Comparison of ENCODE assay signal across 28 mouse cellular contexts in genomic region chrX:51102748-51103147, GRCm38 (mm10).
DNase-seq lines count a peak whose midpoint lies in the region; ATAC-seq and TF ChIP-seq lines count a peak whose summit lies in the region.
"Had no signal": no experiment of that assay in that cellular context is flagged by ENCODE, and none has a peak within 500 bp of the region (broad histone marks: within the 10 kb centered on the region; RNA-seq: fewer than 3 reads in every experiment).

No protein-coding gene starts in this region.

- no peak overlapping the region for H3K4me3 ChIP-seq in lung, embryonic 16.5 days (ENCODE audit: low read length)
- no peak overlapping the region for H3K4me3 ChIP-seq in intestine, embryonic 15.5 days (replicated peaks)
- H3K4me3 ChIP-seq in stomach, postnatal 0 days (ENCODE audit: low read depth, low read length) = no peak overlapping the region
- H3K4me3 ChIP-seq in midbrain, embryonic 10.5 days = no peak overlapping the region
- H3K4me3 ChIP-seq: embryonic facial prominence, embryonic 12.5 days; embryonic facial prominence, embryonic 15.5 days; gastrocnemius, adult 2 months; heart, embryonic 12.5 days; heart, embryonic 15.5 days; hindbrain, embryonic 10.5 days; hindbrain, embryonic 13.5 days had no signal

- H3K36me3 ChIP-seq in lung, embryonic 16.5 days (ENCODE audit: control insufficient read depth, insufficient read depth, low read length) = no peaks in the 10 kb centered on the region
- no peaks in the 10 kb centered on the region for H3K36me3 ChIP-seq in intestine, embryonic 15.5 days
- H3K36me3 ChIP-seq in stomach, postnatal 0 days (ENCODE audit: control insufficient read depth, insufficient read depth, low read length) = no peaks in the 10 kb centered on the region
- no peaks in the 10 kb centered on the region for H3K36me3 ChIP-seq in midbrain, embryonic 10.5 days
- H3K36me3 ChIP-seq: embryonic facial prominence, embryonic 12.5 days; embryonic facial prominence, embryonic 15.5 days; heart, embryonic 12.5 days; heart, embryonic 15.5 days; hindbrain, embryonic 10.5 days; hindbrain, embryonic 13.5 days had no signal

- DNase-seq in lung, adult 18-20 months = no peak
- peak; percentile 1 for DNase-seq in ES-CJ7 (ENCODE audit: low read depth, low spot score)
- peak; percentile 12 for DNase-seq in stomach, postnatal 0 days (ENCODE audit: low spot score)
- DNase-seq in retina, embryonic 14.5 days (ENCODE audit: low spot score) = no peak
- DNase-seq in midbrain, embryonic 10.5 days (ENCODE audit: low spot score) = no peak
- DNase-seq: adrenal gland, adult 2 months; adrenal gland, postnatal 14 days; B cell, adult 2 months; cerebellum, adult 11 months; cerebellum, adult 2 months; cerebellum, adult 9-11 months; cerebellum, postnatal 25 days; forebrain, postnatal 0 days; gastrocnemius, adult 2 months; gastrocnemius, postnatal 14 days; heart, adult 11 months; heart, postnatal 10 days; heart, postnatal 36 days had no signal

- H3K27ac ChIP-seq in lung, embryonic 16.5 days (ENCODE audit: low read length) = 0 out of 2 replicates have a peak overlapping the region, but pooled peaks have one; percentile 39
- no peak overlapping the region for H3K27ac ChIP-seq in intestine, embryonic 15.5 days
- H3K27ac ChIP-seq in stomach, postnatal 0 days (replicated peaks) = no peak overlapping the region
- no peak overlapping the region for H3K27ac ChIP-seq in midbrain, embryonic 10.5 days (replicated peaks)
- H3K27ac ChIP-seq: embryonic facial prominence, embryonic 12.5 days; embryonic facial prominence, embryonic 15.5 days; gastrocnemius, adult 2 months; heart, embryonic 15.5 days; hindbrain, embryonic 10.5 days; hindbrain, embryonic 13.5 days had no signal

- no peak for TF ChIP-seq EP300 in stomach, postnatal 0 days (optimal IDR thresholded peaks at IDR 0.05)

- H3K4me1 ChIP-seq in lung, embryonic 16.5 days (replicated peaks; ENCODE audit: control insufficient read depth, insufficient read depth, low read length) = no peaks in the 10 kb centered on the region
- H3K4me1 ChIP-seq in intestine, embryonic 15.5 days (replicated peaks) = no peaks in the 10 kb centered on the region
- no peaks in the 10 kb centered on the region for H3K4me1 ChIP-seq in stomach, postnatal 0 days (replicated peaks; ENCODE audit: control insufficient read depth, insufficient read depth)
- H3K4me1 ChIP-seq in midbrain, embryonic 10.5 days = no peaks in the 10 kb centered on the region
- H3K4me1 ChIP-seq: embryonic facial prominence, embryonic 12.5 days; embryonic facial prominence, embryonic 15.5 days; heart, embryonic 12.5 days; heart, embryonic 15.5 days; hindbrain, embryonic 10.5 days; hindbrain, embryonic 13.5 days had no signal

- no peaks in the 10 kb centered on the region for H3K9me3 ChIP-seq in lung, embryonic 16.5 days (ENCODE audit: control insufficient read depth, low read length)
- no peaks in the 10 kb centered on the region for H3K9me3 ChIP-seq in intestine, embryonic 15.5 days
- no peaks in the 10 kb centered on the region for H3K9me3 ChIP-seq in stomach, postnatal 0 days (ENCODE audit: control insufficient read depth, low read length)
- H3K9me3 ChIP-seq in midbrain, embryonic 10.5 days (replicated peaks) = no peaks in the 10 kb centered on the region
- H3K9me3 ChIP-seq: embryonic facial prominence, embryonic 12.5 days; embryonic facial prominence, embryonic 15.5 days; heart, embryonic 12.5 days; heart, embryonic 15.5 days; hindbrain, embryonic 10.5 days; hindbrain, embryonic 13.5 days had no signal

- H3K27me3 ChIP-seq in lung, embryonic 16.5 days (ENCODE audit: control insufficient read depth, insufficient read depth, low read depth, low read length) = no peaks in the 10 kb centered on the region
- no peaks in the 10 kb centered on the region for H3K27me3 ChIP-seq in intestine, embryonic 15.5 days (replicated peaks)
- H3K27me3 ChIP-seq in stomach, postnatal 0 days (ENCODE audit: control insufficient read depth, insufficient read depth, low read length) = no peaks in the 10 kb centered on the region
- H3K27me3 ChIP-seq in midbrain, embryonic 10.5 days (ENCODE audit: low read depth, poor library complexity, severe bottlenecking) = no peaks in the 10 kb centered on the region
- H3K27me3 ChIP-seq: CH12.LX; embryonic facial prominence, embryonic 12.5 days; embryonic facial prominence, embryonic 15.5 days; heart, embryonic 12.5 days; heart, embryonic 15.5 days; hindbrain, embryonic 13.5 days had no signal

- no peak; the same call in 1 of the 2 replicates for ATAC-seq in lung, embryonic 16.5 days (ENCODE audit: low read depth)
- peak; percentile 86 for ATAC-seq in intestine, embryonic 15.5 days
- ATAC-seq in stomach, postnatal 0 days (ENCODE audit: low FRiP score, low TSS enrichment) = no peak
- ATAC-seq: forebrain, embryonic 14.5 days; forebrain, postnatal 0 days had no signal

- 41% methylated on average over 4 of the region's 4 CpGs for WGBS in lung, embryonic 16.5 days
- 59% methylated on average over 4 of the region's 4 CpGs for WGBS in intestine, embryonic 15.5 days
- 60% methylated on average over 4 of the region's 4 CpGs for WGBS in stomach, postnatal 0 days
- WGBS in midbrain, embryonic 10.5 days = 77% methylated on average over 4 of the region's 4 CpGs

- H3K4me2 ChIP-seq in lung, embryonic 16.5 days (ENCODE audit: low read depth, low read length) = no peak overlapping the region
- no peak overlapping the region for H3K4me2 ChIP-seq in intestine, embryonic 15.5 days (replicated peaks)
- no peak overlapping the region for H3K4me2 ChIP-seq in stomach, postnatal 0 days (replicated peaks; ENCODE audit: low read depth)
- H3K4me2 ChIP-seq: embryonic facial prominence, embryonic 12.5 days; embryonic facial prominence, embryonic 15.5 days; heart, embryonic 12.5 days; heart, embryonic 15.5 days; hindbrain, embryonic 13.5 days had no signal

- H3K9ac ChIP-seq in lung, embryonic 16.5 days (ENCODE audit: low read length) = no peak overlapping the region
- H3K9ac ChIP-seq in intestine, embryonic 15.5 days = no peak overlapping the region
- H3K9ac ChIP-seq in stomach, postnatal 0 days (ENCODE audit: low read length) = no peak overlapping the region
- H3K9ac ChIP-seq: embryonic facial prominence, embryonic 12.5 days; embryonic facial prominence, embryonic 15.5 days; forebrain, postnatal 0 days; heart, embryonic 12.5 days; heart, embryonic 15.5 days; hindbrain, embryonic 13.5 days had no signal

- TF ChIP-seq CTCF in stomach, postnatal 0 days (IDR thresholded peaks at IDR 0.05; ENCODE audit: low read depth) = no peak

Comparison
In these comparisons a context has a peak if more than half of its experiments do, and no peak if none do; other contexts are left out.
1. DNase-seq: peak in ES-CJ7 (single experiment) and stomach, postnatal 0 days (single experiment); none in lung, adult 18-20 months (0 of 2), retina, embryonic 14.5 days (single experiment) and midbrain, embryonic 10.5 days (single experiment).